Mouse (Mus musculus) bone marrow macrophage, adult 2 months (primary cell): ENCODE measurements at regions not wholly inside any gene's neighbourhood (a gene's known extent, or its start where the extent isn't known, plus 50 kb on each side); places are given as distances from the start of the nearest gene placed in this dataset.

Experiments used
- CTCF ChIP-seq: IDR thresholded peaks from 2 replicates; pipeline ENCODE4 v1.5.1; 2012; ENCODE audit warnings: low read depth, mild to moderate bottlenecking, low read length, moderate library complexity
- POLR2A ChIP-seq: IDR thresholded peaks from 2 replicates; pipeline ENCODE4 v1.6.1; 2012; ENCODE audit warnings: mild to moderate bottlenecking, low read depth, low read length, borderline replicate concordance

GRCm38 (mm10) chr8:95974889-95975288, 86.5 kb upstream of the Got2 start:
- no peak for TF ChIP-seq POLR2A
- TF ChIP-seq CTCF = no peak
